8 mouse cellular contexts compared by ENCODE assay signal in genomic region chr13:4666375-4667140, GRCm38 (mm10). TPM values are rescaled to one million over a fixed set of nuclear protein-coding genes. Genes with fewer than 3 reads are reported as not detected.
DNase-seq lines count a peak whose midpoint lies in the region; ATAC-seq and TF ChIP-seq lines count a peak whose summit lies in the region.

No protein-coding gene starts in this region.

- TF ChIP-seq POLR2A in thymus, adult 2 months (IDR thresholded peaks at IDR 0.05; ENCODE audit: control insufficient read depth, extremely low read depth, insufficient read depth, low read length, poor library complexity) = no peak

- H3K27me3 ChIP-seq in thymus, adult 2 months (ENCODE audit: control insufficient read depth, insufficient read depth, low read length) = no peaks in the 10 kb centered on the region
- no peaks in the 10 kb centered on the region for H3K27me3 ChIP-seq in forebrain, embryonic 11.5 days (ENCODE audit: control insufficient read depth, insufficient read depth, low read length)
- H3K27me3 ChIP-seq in hindbrain, postnatal 0 days (ENCODE audit: insufficient read depth, low read length) = no peaks in the 10 kb centered on the region
- no peaks in the 10 kb centered on the region for H3K27me3 ChIP-seq in liver, embryonic 14.5 days (ENCODE audit: control insufficient read depth, insufficient read depth, low read length)
- H3K27me3 ChIP-seq in neural tube, embryonic 13.5 days = no peaks in the 10 kb centered on the region

- H3K4me1 ChIP-seq in thymus, adult 2 months (replicated peaks; ENCODE audit: control insufficient read depth, insufficient read depth, low read length) = no peaks in the 10 kb centered on the region
- no peaks in the 10 kb centered on the region for H3K4me1 ChIP-seq in forebrain, embryonic 11.5 days (replicated peaks; ENCODE audit: control insufficient read depth, insufficient read depth, low read length)
- H3K4me1 ChIP-seq in hindbrain, postnatal 0 days (ENCODE audit: insufficient read depth, low read length) = no peaks in the 10 kb centered on the region
- no peaks in the 10 kb centered on the region for H3K4me1 ChIP-seq in liver, embryonic 14.5 days (replicated peaks; ENCODE audit: control insufficient read depth in 2 of 2, insufficient read depth in 2 of 2, low read length in 1 of 2)
- H3K4me1 ChIP-seq in neural tube, embryonic 13.5 days (replicated peaks) = no peaks in the 10 kb centered on the region; the same call in 1 of the 2 replicates

- no peak overlapping the region for H3K4me2 ChIP-seq in forebrain, embryonic 11.5 days (ENCODE audit: low read depth, low read length, severe bottlenecking)
- peak overlapping the region; percentile 21 for H3K4me2 ChIP-seq in hindbrain, postnatal 0 days (ENCODE audit: low read depth, low read length)
- H3K4me2 ChIP-seq in liver, embryonic 14.5 days (ENCODE audit: low read depth) = no peak overlapping the region
- H3K4me2 ChIP-seq in neural tube, embryonic 13.5 days = peak overlapping the region; percentile 33; the same call in 1 of the 2 replicates

- H3K4me3 ChIP-seq in thymus, adult 2 months (ENCODE audit: control insufficient read depth, insufficient read depth, low read length) = no peak overlapping the region
- H3K4me3 ChIP-seq in forebrain, embryonic 11.5 days (ENCODE audit: low read depth, low read length) = no peak overlapping the region
- H3K4me3 ChIP-seq in hindbrain, postnatal 0 days (ENCODE audit: low read length) = peak overlapping the region; percentile 20
- no peak overlapping the region for H3K4me3 ChIP-seq in liver, embryonic 14.5 days (ENCODE audit: insufficient read depth in 1 of 2, low read depth in 2 of 2, low read length in 2 of 2)
- no peak overlapping the region for H3K4me3 ChIP-seq in neural tube, embryonic 13.5 days

- DNase-seq in thymus, adult 2 months = peak; percentile 19
- no peak for DNase-seq in thymus, adult 18-20 months
- peak; percentile 63 for DNase-seq in adrenal gland, postnatal 14 days
- no peak for DNase-seq in forebrain, embryonic 11.5 days (ENCODE audit: low spot score)
- peak; percentile 84 for DNase-seq in hindbrain, postnatal 0 days (ENCODE audit: low spot score)
- peak in 2 of 3 experiments; percentile 0 to 2 for DNase-seq in liver, embryonic 14.5 days (ENCODE audit: low read depth in 3 of 3, low spot score in 3 of 3)
- no peak for DNase-seq in ovary, adult 18-20 months (ENCODE audit: low spot score)

- no peaks in the 10 kb centered on the region for H3K9me3 ChIP-seq in forebrain, embryonic 11.5 days (ENCODE audit: control insufficient read depth, low read length)
- no peaks in the 10 kb centered on the region for H3K9me3 ChIP-seq in hindbrain, postnatal 0 days (ENCODE audit: low read length)
- H3K9me3 ChIP-seq in liver, embryonic 14.5 days (ENCODE audit: control insufficient read depth, low read length) = no peaks in the 10 kb centered on the region
- H3K9me3 ChIP-seq in neural tube, embryonic 13.5 days = no peaks in the 10 kb centered on the region

- no peak overlapping the region for H3K27ac ChIP-seq in thymus, adult 2 months (ENCODE audit: control insufficient read depth, insufficient read depth, low read length)
- no peak overlapping the region for H3K27ac ChIP-seq in forebrain, embryonic 11.5 days (ENCODE audit: low read depth, low read length)
- H3K27ac ChIP-seq in hindbrain, postnatal 0 days = no peak overlapping the region
- H3K27ac ChIP-seq in liver, embryonic 14.5 days = no peak overlapping the region
- no peak overlapping the region for H3K27ac ChIP-seq in neural tube, embryonic 13.5 days (replicated peaks)

- WGBS in thymus, adult 2 months = 58% methylated on average over 11 of the region's 11 CpGs
- WGBS in forebrain, embryonic 11.5 days = 40% methylated on average over 11 of the region's 11 CpGs
- 22% methylated on average over 11 of the region's 11 CpGs for WGBS in hindbrain, postnatal 0 days
- WGBS in liver, embryonic 14.5 days (ENCODE audit: insufficient replicate concordance) = 29% methylated on average over 11 of the region's 11 CpGs
- WGBS in neural tube, embryonic 13.5 days = 38% methylated on average over 11 of the region's 11 CpGs

- peak; percentile 48 for ATAC-seq in forebrain, embryonic 11.5 days (replicated peaks; ENCODE audit: low FRiP score)
- ATAC-seq in hindbrain, postnatal 0 days = 0 out of 2 replicates have a peak, but pooled peaks have one; percentile 63
- ATAC-seq in liver, embryonic 14.5 days (ENCODE audit: insufficient read depth) = no peak
- no peak; the same call in 1 of the 2 replicates for ATAC-seq in neural tube, embryonic 13.5 days (ENCODE audit: low read depth)

- no peak for TF ChIP-seq EP300 in liver, embryonic 14.5 days (IDR thresholded peaks at IDR 0.05; ENCODE audit: low read depth)

- H3K9ac ChIP-seq in forebrain, embryonic 11.5 days (ENCODE audit: low read length) = no peak overlapping the region
- H3K9ac ChIP-seq in hindbrain, postnatal 0 days (replicated peaks; ENCODE audit: low read length) = no peak overlapping the region
- no peak overlapping the region for H3K9ac ChIP-seq in liver, embryonic 14.5 days (replicated peaks)
- no peak overlapping the region for H3K9ac ChIP-seq in neural tube, embryonic 13.5 days

- no peaks in the 10 kb centered on the region for H3K36me3 ChIP-seq in thymus, adult 2 months (ENCODE audit: control insufficient read depth, insufficient read depth, low read length)
- H3K36me3 ChIP-seq in forebrain, embryonic 11.5 days (ENCODE audit: control insufficient read depth, insufficient read depth, low read length) = no peaks in the 10 kb centered on the region
- H3K36me3 ChIP-seq in hindbrain, postnatal 0 days (ENCODE audit: insufficient read depth, low read length) = no peaks in the 10 kb centered on the region
- H3K36me3 ChIP-seq in liver, embryonic 14.5 days (replicated peaks; ENCODE audit: control insufficient read depth, insufficient read depth, low read depth) = no peaks in the 10 kb centered on the region
- no peaks in the 10 kb centered on the region for H3K36me3 ChIP-seq in neural tube, embryonic 13.5 days

- no peak for TF ChIP-seq CTCF in thymus, adult 2 months (IDR thresholded peaks at IDR 0.05; ENCODE audit: borderline replicate concordance, control insufficient read depth, extremely low read depth, insufficient read depth, low read length, poor library complexity)
- TF ChIP-seq CTCF in hindbrain, postnatal 0 days (IDR thresholded peaks at IDR 0.05; ENCODE audit: low read depth) = peak; percentile 75
- peak; percentile 43; the same call in 1 of the 2 replicates for TF ChIP-seq CTCF in liver, embryonic 14.5 days (IDR thresholded peaks at IDR 0.05; ENCODE audit: low read depth)

RNA-seq across cellular contexts. Expression of gene Akr1e1, which starts 57.6 kb away (rescaled TPM):
- 0.62 and 1.0 TPM in 2 replicates for polyA plus RNA-seq in thymus, adult 2 months (2012; rRNA removed)
- 22.8 and 29.6 TPM in 2 replicates for total RNA-seq in adrenal gland, postnatal 14 days (2021)
- 45.2 and 49.1 TPM in 2 replicates for polyA plus RNA-seq in forebrain, embryonic 11.5 days (2014; fragmentation: Nextera tagmentation; extraction: Ambion mirVana)
- 8.3 and 22.5 TPM in 2 replicates for total RNA-seq in hindbrain, postnatal 0 days (2014; rRNA removed)
- polyA plus RNA-seq in hindbrain, postnatal 0 days (2015; fragmentation: Nextera tagmentation; extraction: Ambion mirVana) = 38.2 and 41.2 TPM in 2 replicates
- polyA plus RNA-seq in liver, embryonic 14.5 days (2012; rRNA removed) = 4.3 and 7.9 TPM in 2 replicates
- polyA plus RNA-seq in liver, embryonic 14.5 days (2014; fragmentation: Nextera tagmentation; extraction: Ambion mirVana) = 16.6 and 21.6 TPM in 2 replicates
- polyA plus RNA-seq in neural tube, embryonic 13.5 days (2015; fragmentation: Nextera tagmentation; extraction: Ambion mirVana) = 32.1 and 47.8 TPM in 2 replicates

Comparison
In these comparisons a context has a peak if more than half of its experiments do, and no peak if none do; other contexts are left out.
1. DNase-seq: peak in thymus, adult 2 months (single experiment), adrenal gland, postnatal 14 days (single experiment), hindbrain, postnatal 0 days (single experiment) and liver, embryonic 14.5 days (2 of 3); none in thymus, adult 18-20 months (0 of 2), forebrain, embryonic 11.5 days (single experiment) and ovary, adult 18-20 months (single experiment).
2. ATAC-seq: peak in forebrain, embryonic 11.5 days (single experiment) and hindbrain, postnatal 0 days (single experiment); none in liver, embryonic 14.5 days (single experiment) and neural tube, embryonic 13.5 days (single experiment).
3. H3K4me2 ChIP-seq: peak in hindbrain, postnatal 0 days (single experiment) and neural tube, embryonic 13.5 days (single experiment); none in forebrain, embryonic 11.5 days (single experiment) and liver, embryonic 14.5 days (single experiment).